Mouse (Mus musculus) stomach, postnatal 0 days (tissue): Measurements from ENCODE around the gene Ankrd39.

Experiments used
- CTCF ChIP-seq: IDR thresholded peaks from 2 replicates; pipeline ENCODE4 v1.5.1; 2016; ENCODE audit warnings: antibody characterized with exemption, low read depth, mild to moderate bottlenecking, moderate library complexity
- EP300 ChIP-seq: optimal IDR thresholded peaks from 2 replicates; pipeline ENCODE3; 2016; ENCODE audit warnings: antibody characterized with exemption

- TF ChIP-seq CTCF (no peak), EP300 (no peak)
These were observed 16.0 kb upstream of the Ankrd39 start for GRCm38 (mm10) chr1:36563197-36563596.
